Mouse (Mus musculus): ENCODE results near the gene Sun1. TPM values are rescaled to one million over a fixed set of nuclear protein-coding genes. Genes with fewer than 3 reads are reported as not detected.

Sun1 gene
- total RNA-seq, 2 experiments from 2014 or later: 109 to 132 TPM

- DNase-seq (ENCODE audit: low spot score in 2 of 2): no peak
Observed at GRCm38 (mm10) chr5:139283460-139284180, 83.2 kb downstream of the Sun1 start.

GRCm38 (mm10) chr5:139285383-139286067, 85.1 kb downstream of the Sun1 start:
- DNase-seq (ENCODE audit: low spot score in 2 of 2): no peak

GRCm38 (mm10) chr5:139286142-139286941, 85.9 kb downstream of the Sun1 start:
- no peak for DNase-seq (ENCODE audit: low spot score in 2 of 2)

GRCm38 (mm10) chr5:139287099-139287498, 86.7 kb downstream of the Sun1 start:
- DNase-seq (ENCODE audit: low spot score in 2 of 2): no peak

- DNase-seq (ENCODE audit: low spot score in 2 of 2): no peak
Observed at GRCm38 (mm10) chr5:139287787-139288186, 87.3 kb downstream of the Sun1 start.

- DNase-seq (ENCODE audit: low spot score in 2 of 2): no peak
Observed at GRCm38 (mm10) chr5:139288591-139288990, 88.2 kb downstream of the Sun1 start.

GRCm38 (mm10) chr5:139290467-139291259, 90.2 kb downstream of the Sun1 start:
- DNase-seq (ENCODE audit: low spot score in 2 of 2): no peak

- no peak for DNase-seq (ENCODE audit: low spot score in 2 of 2)
Observed at GRCm38 (mm10) chr5:139291811-139292560, 91.5 kb downstream of the Sun1 start.

GRCm38 (mm10) chr5:139294089-139294488, 93.7 kb downstream of the Sun1 start:
- no peak for DNase-seq (ENCODE audit: low spot score in 2 of 2)

GRCm38 (mm10) chr5:139297092-139297491, 96.7 kb downstream of the Sun1 start:
- no peak for DNase-seq (ENCODE audit: low spot score in 2 of 2)

- DNase-seq (ENCODE audit: low spot score in 2 of 2): no peak
Observed at GRCm38 (mm10) chr5:139297745-139298144, 97.3 kb downstream of the Sun1 start.

Other genes with a start within 250 kb of the Sun1 start
- gene Pdgfa, start 203.3 kb upstream of the Sun1 start, total RNA-seq (2021): 10 to 100 TPM; 52.7 to 55.5 TPM
- 100 to 1,000 TPM; 762 to 804 TPM for gene Prkar1b, start 50.6 kb upstream of the Sun1 start, total RNA-seq (2021)
- 1 to 10 TPM; 7.1 to 9.0 TPM for gene Dnaaf5, start 50.4 kb upstream of the Sun1 start, total RNA-seq (2021)
- gene Get4, start 51.7 kb downstream of the Sun1 start, total RNA-seq (2021): 10 to 100 TPM; 50.0 to 52.4 TPM
- 100 to 1,000 TPM; 229 to 237 TPM for gene Adap1, start 125.0 kb downstream of the Sun1 start, total RNA-seq (2021)
- gene Cox19, start 150.8 kb downstream of the Sun1 start, total RNA-seq (2021): 10 to 100 TPM; 66.8 to 67.7 TPM
- gene Cyp2w1, start 152.0 kb downstream of the Sun1 start, total RNA-seq (2021): not detected
- 10 to 100 TPM; 10.6 to 13.0 TPM for gene Gpr146, start 177.1 kb downstream of the Sun1 start, total RNA-seq (2021)
- under 1 TPM in 1 of 2 experiments, not detected in 1; 0.33 TPM for gene C130050O18Rik, start 204.6 kb downstream of the Sun1 start, total RNA-seq (2021)
- gene Gper1, start 222.5 kb downstream of the Sun1 start, total RNA-seq (2021): 1 to 10 TPM; 2.8 to 3.0 TPM

Data from left cerebral cortex, adult 18-20 months (tissue).